Mouse (Mus musculus) layer of hippocampus, adult 9-10 months (tissue): ENCODE data around the gene Srgap3.
"Not testable (repeated sequence)": the region's sequence is repeated elsewhere in the genome, so short reads cannot be mapped to it uniquely, and the experiment has no call there.

ENCODE experiments used
- DNase-seq: peaks from one replicate; pipeline ENCODE4 v3.0.0; 2022; ENCODE audit warnings: low spot score

Gene Srgap3

GRCm38 (mm10) chr6:112861351-112862297, 85.4 kb downstream of the Srgap3 start:
- no peak for DNase-seq

DNA sequence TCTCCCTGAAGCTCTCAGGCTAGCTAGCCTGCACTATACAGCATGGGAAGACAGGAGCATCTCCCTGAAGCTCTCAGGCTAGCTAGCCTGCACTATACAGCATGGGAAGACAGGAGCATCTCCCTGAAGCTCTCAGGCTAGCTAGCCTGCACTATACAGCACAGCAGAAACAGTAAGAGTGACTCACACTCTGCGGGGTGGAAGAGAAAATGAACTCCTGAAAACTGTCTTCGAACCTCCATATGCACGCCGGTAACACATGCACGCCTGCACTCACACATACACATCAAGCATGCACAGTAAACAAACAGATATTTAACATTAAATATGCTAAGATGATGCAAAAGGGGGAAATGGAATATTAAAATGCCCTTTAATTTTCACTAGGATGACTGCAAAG, 86.8 kb downstream of the Srgap3 start:
- DNase-seq, result not testable (repeated sequence)

DNA sequence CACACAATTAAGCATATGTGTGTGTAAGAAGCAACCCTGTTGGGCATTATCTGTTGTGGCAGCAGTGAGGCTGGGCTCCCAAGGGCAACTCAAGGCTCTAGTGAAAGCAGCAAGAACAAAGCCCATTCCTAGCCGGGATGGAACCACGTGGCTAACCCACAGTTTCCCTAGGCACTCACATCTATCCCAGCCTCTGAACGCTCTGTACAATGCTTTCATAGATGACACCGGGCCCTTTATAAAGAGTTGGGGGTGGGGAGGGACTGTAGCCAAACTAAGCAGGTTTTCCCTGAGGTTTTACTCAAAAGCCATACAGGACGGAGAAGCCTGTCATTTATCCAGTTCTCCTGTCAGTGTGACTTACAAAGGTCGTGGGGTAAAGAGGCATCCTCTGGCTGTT, 90.0 kb downstream of the Srgap3 start:
- DNase-seq, result no peak

DNA sequence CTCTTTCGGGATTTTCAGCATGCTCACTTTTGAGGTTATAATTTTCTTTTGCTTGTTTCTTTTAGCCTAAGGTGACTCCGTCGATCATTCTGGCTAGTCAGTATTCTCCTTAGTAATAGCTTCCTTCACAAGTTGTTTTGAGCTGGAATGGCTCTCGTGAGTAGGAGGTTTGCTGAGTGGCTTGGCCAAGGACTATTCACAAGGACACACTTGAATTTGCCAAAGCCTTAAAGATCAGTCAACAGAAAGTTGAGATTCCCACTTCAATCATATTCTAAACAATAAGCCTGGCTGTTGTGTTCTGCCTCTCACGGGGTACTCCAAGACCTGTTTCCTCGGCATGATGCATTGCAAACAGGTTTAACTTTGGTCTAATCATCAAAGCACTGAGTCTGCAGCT, 91.9 kb downstream of the Srgap3 start:
- DNase-seq, result no peak

DNA sequence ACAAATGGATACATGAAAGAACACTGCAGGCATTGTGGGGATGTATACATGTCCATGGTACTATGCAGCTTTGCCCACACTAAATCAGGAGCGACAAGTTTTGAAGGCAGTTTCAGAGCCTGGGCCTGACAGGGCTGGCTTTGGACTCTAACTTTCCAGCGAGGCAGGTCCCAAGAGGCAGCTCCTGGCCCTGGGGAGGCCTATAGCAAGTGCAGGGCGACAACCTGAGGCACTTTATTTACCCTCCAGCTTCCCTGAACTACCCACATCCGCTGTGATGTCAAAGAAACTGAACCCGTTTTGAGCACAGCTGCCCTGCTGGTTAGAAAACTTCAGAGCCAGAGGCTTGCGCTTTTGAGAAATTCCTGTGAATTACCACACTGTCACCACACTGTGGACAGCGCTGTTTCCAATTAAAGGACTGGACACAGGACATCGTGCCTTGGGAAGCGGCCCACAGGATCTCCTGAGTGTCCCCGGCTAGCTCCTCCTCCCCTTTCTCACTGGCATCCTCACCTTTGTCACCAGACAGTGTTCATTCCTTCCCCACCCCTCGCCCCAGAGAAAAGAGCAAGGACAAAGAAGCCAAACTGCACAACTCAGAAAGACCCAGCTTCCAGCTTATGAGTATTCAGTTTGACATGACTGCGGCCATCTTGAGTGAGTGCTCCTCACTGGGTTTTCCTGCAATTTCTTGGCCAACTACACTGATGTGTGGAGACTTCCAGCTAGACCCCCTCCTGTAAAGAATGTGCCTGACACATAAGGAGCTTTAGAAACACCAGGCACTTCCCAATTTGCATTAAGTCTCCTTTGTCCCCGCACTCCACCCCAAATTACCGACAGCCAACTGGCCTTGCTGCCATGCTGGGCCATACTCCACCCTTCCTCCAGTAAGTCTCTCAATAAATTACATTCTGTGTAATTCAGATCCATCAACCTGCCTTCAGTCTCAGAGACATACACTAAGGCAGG, 94.5 kb downstream of the Srgap3 start:
- DNase-seq, result no peak

- no peak for DNase-seq
These were observed 96.3 kb downstream of the Srgap3 start for GRCm38 (mm10) chr6:112850745-112851144.

DNA sequence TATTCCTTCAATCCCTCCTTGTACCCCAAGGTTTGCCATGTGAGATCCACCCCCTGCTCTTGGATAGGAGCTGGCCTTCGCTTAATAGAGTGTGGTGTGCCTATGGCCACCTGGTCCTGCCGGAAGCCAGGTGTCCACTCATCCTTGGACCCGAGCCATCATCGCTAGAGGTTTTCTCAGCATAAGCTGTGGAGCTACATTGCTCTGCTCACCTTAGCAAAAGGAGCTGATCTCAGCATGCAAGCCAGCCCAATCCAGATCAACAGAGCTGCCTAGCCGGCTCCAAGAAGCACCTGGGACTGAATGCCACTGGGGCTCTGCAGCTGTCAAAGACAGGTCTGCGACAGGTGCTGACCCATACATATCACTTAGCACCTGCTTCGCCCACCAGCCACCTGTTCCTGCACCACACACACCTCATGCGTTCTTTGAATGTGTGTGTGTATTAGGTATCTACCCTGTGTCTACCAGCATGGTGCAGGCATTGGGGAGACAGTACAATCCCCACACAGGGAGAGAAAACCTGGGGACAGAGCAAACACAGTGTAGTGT, 98.4 kb downstream of the Srgap3 start:
- no peak for DNase-seq

GRCm38 (mm10) chr6:112846863-112847262, 100.2 kb downstream of the Srgap3 start:
- no peak for DNase-seq

GRCm38 (mm10) chr6:112842426-112842825, 104.6 kb downstream of the Srgap3 start:
- no peak for DNase-seq

DNA sequence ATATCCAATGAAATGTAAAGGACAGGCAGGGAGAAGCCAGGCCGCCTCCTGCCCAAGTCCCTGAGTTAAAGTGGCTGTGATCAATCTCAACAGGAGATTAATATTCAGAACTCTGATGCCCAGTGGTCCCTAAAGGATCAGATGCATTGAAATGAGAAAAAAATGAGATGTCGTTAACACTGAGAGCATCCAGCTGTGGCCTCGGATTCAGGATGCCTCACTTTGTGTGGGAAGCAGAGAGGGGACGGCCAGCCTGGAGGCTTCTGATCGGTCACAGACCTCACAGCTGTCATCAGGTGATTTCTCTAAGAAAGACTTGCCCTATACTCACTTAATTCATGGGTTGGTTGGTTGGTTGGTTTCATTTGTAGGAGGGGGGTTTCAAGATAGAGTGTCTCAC, 106.7 kb downstream of the Srgap3 start:
- no peak for DNase-seq

DNA sequence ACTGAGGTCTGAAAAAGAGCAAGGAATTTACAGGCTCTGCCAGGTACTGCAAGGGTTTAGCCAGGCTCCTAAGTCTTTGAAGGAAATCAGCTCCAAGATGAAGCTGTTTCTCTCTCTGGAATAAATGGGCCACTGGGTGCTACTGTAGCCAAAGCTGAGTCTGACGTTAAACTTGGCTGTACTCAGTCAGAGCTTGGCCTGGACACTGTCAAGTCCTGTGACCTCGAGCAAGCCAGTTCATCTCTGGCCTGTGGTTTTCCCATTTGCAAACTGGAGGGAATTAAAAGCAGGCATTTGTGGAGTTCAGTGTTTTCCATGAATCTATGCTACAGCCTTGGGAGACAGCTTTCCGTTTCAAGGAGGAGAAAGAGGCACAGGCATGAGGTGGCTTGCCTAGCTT, 107.7 kb downstream of the Srgap3 start:
- DNase-seq, result no peak

DNA sequence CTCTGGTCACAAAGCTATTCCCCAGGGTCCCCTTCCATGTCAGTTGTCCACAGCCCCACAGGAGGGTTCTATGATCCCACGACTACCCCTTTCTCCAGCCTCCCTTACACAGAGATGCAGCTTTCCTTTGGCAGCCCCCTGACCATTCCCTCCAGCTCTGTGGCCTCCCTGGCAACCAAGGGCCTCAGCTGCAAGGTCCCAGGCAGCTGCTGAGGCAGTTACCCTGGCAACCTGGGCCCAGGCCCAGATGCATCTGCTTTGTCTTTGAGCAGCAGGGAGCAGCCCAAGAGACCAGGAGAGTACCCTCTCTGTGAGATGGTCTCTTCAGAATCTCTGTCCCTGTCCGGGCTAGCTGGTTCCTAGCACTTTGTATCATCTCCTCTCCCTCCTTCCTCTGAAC, 108.2 kb downstream of the Srgap3 start:
- no peak for DNase-seq

DNA sequence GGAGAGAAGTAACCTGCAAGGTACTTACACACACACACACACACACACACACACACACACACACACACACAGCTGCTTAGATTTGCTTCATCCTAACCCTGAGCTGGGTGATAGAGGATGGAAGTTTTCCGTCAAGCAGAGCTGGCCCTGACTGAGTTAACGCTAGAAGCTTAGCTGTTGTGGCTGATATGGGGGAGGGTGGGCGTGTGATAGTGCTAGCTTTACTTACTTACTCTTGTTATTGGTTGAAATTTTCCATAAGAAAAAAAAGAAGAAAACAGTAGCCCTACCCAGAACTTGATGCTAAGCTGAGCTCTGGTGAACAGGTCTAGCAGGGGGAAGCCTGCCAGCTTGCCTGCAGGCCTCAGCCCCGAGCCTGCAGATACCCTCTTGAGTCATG, 110.4 kb downstream of the Srgap3 start:
- DNase-seq, result no peak

GRCm38 (mm10) chr6:112835413-112835812, 111.7 kb downstream of the Srgap3 start:
- no peak for DNase-seq

DNA sequence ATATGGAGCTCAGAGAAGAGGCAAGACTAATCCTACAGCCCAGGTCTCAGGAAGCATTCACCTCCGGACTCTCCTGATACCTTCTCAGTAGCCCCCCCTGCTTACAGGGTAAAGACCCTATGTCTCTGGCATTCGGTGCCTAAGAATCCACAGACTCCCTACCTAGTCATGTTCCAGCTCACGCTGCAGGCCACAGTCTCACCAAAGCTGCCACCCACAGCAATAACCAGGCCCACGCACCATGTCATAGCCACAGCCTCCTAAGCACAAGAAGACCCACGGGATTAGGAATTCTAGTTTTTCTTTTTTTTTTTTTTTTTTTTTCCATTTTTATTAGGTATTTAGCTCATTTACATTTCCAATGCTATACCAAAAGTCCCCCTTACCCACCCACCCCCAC, 112.6 kb downstream of the Srgap3 start:
- DNase-seq, result no peak

DNA sequence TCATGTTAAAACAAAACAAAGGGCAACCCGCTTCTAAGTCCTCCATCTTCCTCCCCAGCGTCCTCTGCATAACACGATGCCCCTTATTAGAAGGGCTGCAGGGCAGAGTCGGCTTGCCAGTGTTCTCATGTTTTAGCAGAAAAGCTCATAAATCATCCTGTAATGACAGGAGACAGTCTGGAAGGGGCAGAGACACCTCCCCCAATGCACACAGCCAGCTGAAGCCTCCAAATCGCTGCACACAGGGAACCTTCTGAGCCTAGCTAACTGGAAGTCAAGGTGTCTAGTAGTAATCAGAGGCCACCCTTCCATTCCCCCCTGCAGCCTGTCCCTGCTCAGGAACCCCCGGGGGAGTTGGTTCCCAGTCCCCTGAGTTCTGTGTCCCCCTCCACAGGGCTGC, 113.3 kb downstream of the Srgap3 start:
- no peak for DNase-seq

- no peak for DNase-seq
These were observed 117.9 kb downstream of the Srgap3 start for GRCm38 (mm10) chr6:112829196-112829595.

DNA sequence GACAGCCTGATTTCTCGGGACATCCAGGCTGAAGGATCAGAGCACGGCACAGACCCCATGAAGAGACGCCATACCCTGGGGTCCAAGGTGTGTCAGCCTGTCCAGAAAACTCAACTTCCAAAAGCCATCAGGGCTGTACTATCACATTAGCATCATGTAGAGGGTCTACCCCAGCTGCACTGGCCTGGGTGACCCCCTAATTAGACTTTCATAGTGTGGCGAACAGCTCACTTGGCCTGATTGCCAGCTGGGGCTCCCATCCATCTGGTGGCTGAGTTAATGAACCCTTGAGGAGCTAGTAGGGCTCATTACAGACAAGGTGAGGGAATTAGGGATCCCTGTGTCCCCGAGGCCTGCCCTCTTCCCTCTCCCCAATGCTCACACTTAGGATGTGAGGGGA, 118.6 kb downstream of the Srgap3 start:
- DNase-seq, result no peak

- no peak for DNase-seq
These were observed 121.4 kb downstream of the Srgap3 start for GRCm38 (mm10) chr6:112825657-112826056.

DNA sequence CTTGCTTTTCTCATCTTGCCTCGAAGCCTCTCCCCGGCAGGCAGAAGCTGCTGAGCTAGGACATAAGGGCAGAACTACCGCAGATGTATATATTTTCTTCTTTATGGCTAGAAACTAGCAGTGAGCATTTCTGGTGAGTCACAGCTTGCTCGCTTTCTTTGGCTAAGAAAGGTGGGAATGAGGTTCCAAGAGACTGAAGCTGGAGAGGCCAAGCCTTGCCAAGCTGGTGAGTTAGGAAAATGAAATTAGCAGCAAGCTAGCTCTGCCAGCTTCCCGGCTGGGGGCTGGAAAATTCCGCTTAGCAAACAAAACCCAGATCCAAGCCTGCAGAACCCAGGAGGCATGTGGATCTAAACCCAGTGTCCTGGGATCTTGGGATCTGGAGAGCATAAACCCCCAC, 124.0 kb downstream of the Srgap3 start:
- DNase-seq, result peak; percentile 50

DNA sequence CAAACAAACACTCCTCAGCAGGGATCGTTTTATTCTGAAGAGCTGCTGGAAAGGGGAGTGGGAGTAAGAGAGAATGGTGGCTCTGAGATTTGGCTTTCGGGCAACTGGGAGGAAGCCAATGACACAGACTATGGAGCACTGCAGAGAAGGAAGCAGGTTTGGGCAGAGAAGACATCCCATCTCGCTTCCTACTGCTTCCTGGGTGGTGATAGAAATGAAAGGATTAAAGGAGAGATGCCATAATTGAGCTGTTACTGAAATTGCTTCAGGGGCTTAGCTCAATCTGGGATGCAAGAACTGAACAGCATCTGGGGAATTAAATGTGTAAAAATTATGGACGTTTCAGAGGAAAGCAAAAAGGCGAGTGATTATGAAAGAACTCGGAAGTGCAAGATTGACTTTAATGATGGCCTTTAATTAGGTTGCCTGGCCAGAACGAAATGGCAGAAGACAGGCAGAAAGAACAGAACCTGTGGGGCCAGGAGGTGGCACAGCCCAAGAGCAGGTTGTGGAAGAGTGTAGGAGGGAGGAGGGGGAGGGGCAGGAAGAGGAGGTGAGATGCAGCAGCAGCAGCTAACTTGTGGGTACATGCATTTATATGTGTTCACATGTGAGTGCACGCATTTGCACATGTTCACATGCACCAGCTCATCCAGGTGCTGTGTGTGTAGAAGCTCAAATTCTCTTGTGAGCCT, 126.6 kb downstream of the Srgap3 start:
- DNase-seq, result no peak

DNA sequence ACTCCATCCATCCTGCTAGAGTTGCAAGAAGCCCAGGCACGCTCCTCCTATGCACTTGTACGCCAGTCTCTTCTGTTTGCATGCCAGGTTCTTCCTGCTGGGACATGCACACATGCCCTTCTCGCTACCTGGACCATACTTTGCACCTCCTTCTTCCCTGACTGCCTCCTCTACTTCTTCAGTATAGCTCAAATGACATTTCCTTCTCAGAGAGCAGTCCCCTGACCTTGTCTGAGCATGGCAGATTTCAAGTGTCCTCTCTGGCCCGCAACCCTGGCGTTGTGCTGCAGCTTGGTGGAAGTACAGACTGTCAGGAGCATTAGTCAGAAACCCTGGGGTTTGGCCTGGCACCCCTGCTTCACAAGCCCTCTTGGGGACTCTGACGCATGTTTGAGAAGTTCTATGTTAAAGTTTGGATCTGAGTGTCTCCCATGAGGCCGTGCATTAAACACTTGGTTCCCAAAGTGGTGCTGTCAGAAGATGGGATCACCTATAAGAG, 128.6 kb downstream of the Srgap3 start:
- DNase-seq, result no peak
